Mouse (Mus musculus) bone marrow, adult 2 months (tissue): Measurements from ENCODE around the gene Nploc4.

Source experiments
- CTCF ChIP-seq: fragments of 200-500 bp; IDR thresholded peaks from 2 replicates; pipeline ENCODE4 v1.5.1; 2011; ENCODE audit warnings: low read length, control low read depth; ENCODE audit not compliant: control insufficient read depth, insufficient read depth
- POLR2A ChIP-seq: fragments of 200-500 bp; IDR thresholded peaks from 2 replicates; pipeline ENCODE4 v1.6.1; 2011; ENCODE audit warnings: low read depth, mild to moderate bottlenecking, control low read depth, low read length, borderline replicate concordance; ENCODE audit not compliant: control insufficient read depth

- TF ChIP-seq POLR2A (no peak), CTCF (no peak)
These were observed 5.3 kb upstream of the Nploc4 start for GRCm38 (mm10) chr11:120442765-120443280.
